Mouse (Mus musculus) liver, adult 2 months (tissue): ENCODE data around the gene Mettl26.

Experiments used
- CTCF ChIP-seq: fragments of 200-500 bp; IDR thresholded peaks from 2 replicates; pipeline ENCODE4 v1.5.1; 2011; ENCODE audit warnings: low read depth, low read length, control low read depth
- POLR2A ChIP-seq: fragments of 200-500 bp; IDR thresholded peaks from 2 replicates; pipeline ENCODE4 v1.6.1; 2011; ENCODE audit warnings: low read length, control low read depth; ENCODE audit not compliant: insufficient read depth; ENCODE audit errors: extremely low read depth

DNA sequence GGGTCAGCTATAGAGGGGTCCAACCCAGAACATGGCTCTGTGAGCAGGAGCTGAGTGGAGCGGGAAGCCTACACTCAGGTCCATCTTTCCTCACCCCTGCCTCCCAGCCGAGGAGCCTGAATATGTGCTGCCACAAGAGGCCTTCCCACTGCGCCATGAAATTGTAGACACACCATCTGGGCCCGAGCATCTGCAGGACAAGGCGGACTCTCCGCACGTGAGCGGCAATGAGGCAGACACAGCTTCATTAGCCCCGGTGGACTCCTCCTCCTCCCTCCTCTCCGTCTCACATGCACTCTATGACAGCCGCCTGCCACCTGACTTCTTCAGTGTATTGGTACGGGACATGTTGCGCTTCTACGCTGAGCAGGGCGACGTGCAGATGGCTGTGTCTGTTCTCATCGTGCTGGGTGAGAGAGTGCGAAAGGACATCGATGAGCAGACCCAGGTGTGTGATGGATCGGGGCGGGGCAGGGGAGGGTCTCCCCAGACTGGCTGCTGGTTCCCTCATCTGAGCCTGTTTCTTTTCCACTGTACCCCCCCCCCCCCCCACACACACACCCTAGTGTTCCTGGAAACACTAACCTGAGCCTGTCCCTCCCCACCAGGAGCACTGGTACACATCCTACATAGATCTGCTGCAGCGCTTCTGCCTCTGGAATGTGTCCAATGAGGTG lies 47.2 kb upstream of the Mettl26 start:
- TF ChIP-seq POLR2A (no peak), CTCF (no peak)
